Mouse (Mus musculus): ENCODE results near the gene Spc24. TPM values are rescaled to one million over a fixed set of nuclear protein-coding genes. Genes with fewer than 3 reads are reported as not detected.

The Spc24 gene
- polyA plus RNA-seq, 1 experiment: 46.6 TPM

GRCm38 (mm10) chr9:21706586-21707265, 53.4 kb downstream of the Spc24 start:
- 90% methylated on average over 8 of the region's 8 CpGs for WGBS
- TF ChIP-seq CTCF (IDR thresholded peaks at IDR 0.05; ENCODE audit: control insufficient read depth, insufficient read depth, low read length): no peak
- TF ChIP-seq POLR2A (IDR thresholded peaks at IDR 0.05; ENCODE audit: borderline replicate concordance, control insufficient read depth, low read depth, low read length): no peak
- H3K27ac ChIP-seq (ENCODE audit: control insufficient read depth, insufficient read depth, low read depth, low read length, poor library complexity): no peak overlapping the region

GRCm38 (mm10) chr9:21706085-21706484, 54.0 kb downstream of the Spc24 start:
- H3K4me3 ChIP-seq (replicated peaks; ENCODE audit: control insufficient read depth, low read depth, low read length): no peak overlapping the region
- no peak overlapping the region for H3K27ac ChIP-seq (ENCODE audit: control insufficient read depth, insufficient read depth, low read depth, low read length, poor library complexity)
- 94% methylated on average over 4 of the region's 4 CpGs for WGBS
- H3K4me1 ChIP-seq (ENCODE audit: control insufficient read depth, insufficient read depth, low read length): no peaks in the 10 kb centered on the region
- no peak for TF ChIP-seq CTCF (IDR thresholded peaks at IDR 0.05; ENCODE audit: control insufficient read depth, insufficient read depth, low read length)
- TF ChIP-seq POLR2A (IDR thresholded peaks at IDR 0.05; ENCODE audit: borderline replicate concordance, control insufficient read depth, low read depth, low read length): no peak

More at GRCm38 (mm10) chr9:21706586-21707265, 53.4 kb downstream of the Spc24 start:
- H3K4me1 ChIP-seq (ENCODE audit: control insufficient read depth, insufficient read depth, low read length): no peaks in the 10 kb centered on the region
- H3K4me3 ChIP-seq (replicated peaks; ENCODE audit: control insufficient read depth, low read depth, low read length): no peak overlapping the region

Other genes with a start within 250 kb of the Spc24 start
- 53.1 and 110 TPM in 2 replicates for gene AB124611, start 234.1 kb downstream of the Spc24 start, polyA plus RNA-seq (2011; ENCODE audit: insufficient read depth, insufficient read length, low replicate concordance, missing spikeins)
- gene Carm1, start 213.4 kb downstream of the Spc24 start, polyA plus RNA-seq (2011; ENCODE audit: insufficient read depth, insufficient read length, low replicate concordance, missing spikeins): 29.7 and 37.6 TPM in 2 replicates
- gene Timm29, start 167.6 kb downstream of the Spc24 start, polyA plus RNA-seq (2011; ENCODE audit: insufficient read depth, insufficient read length, low replicate concordance, missing spikeins): 10.4 and 11.6 TPM in 2 replicates
- gene Yipf2, start 167.5 kb downstream of the Spc24 start, polyA plus RNA-seq (2011; ENCODE audit: insufficient read depth, insufficient read length, low replicate concordance, missing spikeins): 4.8 and 5.0 TPM in 2 replicates
- 45.4 and 66.3 TPM in 2 replicates for gene Smarca4, start 144.1 kb downstream of the Spc24 start, polyA plus RNA-seq (2011; ENCODE audit: insufficient read depth, insufficient read length, low replicate concordance, missing spikeins)
- 8.1 and 14.5 TPM in 2 replicates for gene Ldlr, start 36.8 kb downstream of the Spc24 start, polyA plus RNA-seq (2011; ENCODE audit: insufficient read depth, insufficient read length, low replicate concordance, missing spikeins)
- 1.4 and 1.7 TPM in 2 replicates for gene Kank2, start 38.4 kb upstream of the Spc24 start, polyA plus RNA-seq (2011; ENCODE audit: insufficient read depth, insufficient read length, low replicate concordance, missing spikeins)
- not detected in 2 replicates for gene Angptl8, start 75.2 kb upstream of the Spc24 start, polyA plus RNA-seq (2011; ENCODE audit: insufficient read depth, insufficient read length, low replicate concordance, missing spikeins)
- gene Dock6, start 92.3 kb upstream of the Spc24 start, polyA plus RNA-seq (2011; ENCODE audit: insufficient read depth, insufficient read length, low replicate concordance, missing spikeins): 6.5 and 7.2 TPM in 2 replicates
- 8.5 and 20.9 TPM in 2 replicates for gene Rab3d, start 157.9 kb upstream of the Spc24 start, polyA plus RNA-seq (2011; ENCODE audit: insufficient read depth, insufficient read length, low replicate concordance, missing spikeins)
- gene Ccdc159, start 167.2 kb upstream of the Spc24 start, polyA plus RNA-seq (2011; ENCODE audit: insufficient read depth, insufficient read length, low replicate concordance, missing spikeins): not detected in 2 replicates
- gene Tmem205, start 167.3 kb upstream of the Spc24 start, polyA plus RNA-seq (2011; ENCODE audit: insufficient read depth, insufficient read length, low replicate concordance, missing spikeins): 9.2 and 37.4 TPM in 2 replicates
- 1.4 and 2.1 TPM in 2 replicates for gene Plppr2, start 176.7 kb upstream of the Spc24 start, polyA plus RNA-seq (2011; ENCODE audit: insufficient read depth, insufficient read length, low replicate concordance, missing spikeins)
- 4.2 and 5.7 TPM in 2 replicates for gene Swsap1, start 195.5 kb upstream of the Spc24 start, polyA plus RNA-seq (2011; ENCODE audit: insufficient read depth, insufficient read length, low replicate concordance, missing spikeins)
- gene Epor, start 203.2 kb upstream of the Spc24 start, polyA plus RNA-seq (2011; ENCODE audit: insufficient read depth, insufficient read length, low replicate concordance, missing spikeins): 103 and 152 TPM in 2 replicates
- gene Rgl3, start 229.1 kb upstream of the Spc24 start, polyA plus RNA-seq (2011; ENCODE audit: insufficient read depth, insufficient read length, low replicate concordance, missing spikeins): 1.6 and 5.0 TPM in 2 replicates
- not detected in 2 replicates for gene Ccdc151, start 242.3 kb upstream of the Spc24 start, polyA plus RNA-seq (2011; ENCODE audit: insufficient read depth, insufficient read length, low replicate concordance, missing spikeins)
- gene Prkcsh, start 242.5 kb upstream of the Spc24 start, polyA plus RNA-seq (2011; ENCODE audit: insufficient read depth, insufficient read length, low replicate concordance, missing spikeins): 20.8 and 35.2 TPM in 2 replicates

All from bone marrow, adult 2 months (tissue).